Mouse (Mus musculus) gastrocnemius, postnatal 25 days (tissue): ENCODE results near the gene Bnc2. TPM values are rescaled to one million over a fixed set of nuclear protein-coding genes. Genes with fewer than 3 reads are reported as not detected.

Experiments
- DNase-seq: peaks from one replicate; pipeline ENCODE4 v3.0.0; 2022
- total RNA-seq, 2 experiments: library from RNA; stranded (reverse); gene quantifications; 1 replicate in 1 of 2; 2 replicates in 1 of 2; pipeline ENCODE4 v1.2.3; 2021

Gene Bnc2
- total RNA-seq, 2 experiments from 2014 or later = 4.5 to 6.3 TPM

DNA sequence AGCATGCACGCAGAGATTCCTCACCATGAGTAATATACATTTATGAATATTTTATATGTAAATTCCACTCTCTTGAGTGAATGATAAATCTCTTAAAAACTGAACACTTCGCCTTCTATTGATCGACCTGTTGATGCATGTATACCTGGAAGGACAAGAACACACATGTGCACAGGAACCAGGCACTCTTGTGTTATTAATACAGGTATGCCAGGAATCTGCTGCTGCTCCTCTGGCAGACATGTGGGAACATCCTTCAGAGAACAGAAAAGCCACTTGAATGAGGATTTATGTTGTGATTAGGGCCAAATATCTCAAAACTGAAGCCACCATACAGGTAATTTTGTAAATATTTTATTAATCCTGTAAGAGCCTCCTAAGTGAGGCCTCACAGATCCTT, 357.7 kb downstream of the Bnc2 start:
- DNase-seq = no peak

DNA sequence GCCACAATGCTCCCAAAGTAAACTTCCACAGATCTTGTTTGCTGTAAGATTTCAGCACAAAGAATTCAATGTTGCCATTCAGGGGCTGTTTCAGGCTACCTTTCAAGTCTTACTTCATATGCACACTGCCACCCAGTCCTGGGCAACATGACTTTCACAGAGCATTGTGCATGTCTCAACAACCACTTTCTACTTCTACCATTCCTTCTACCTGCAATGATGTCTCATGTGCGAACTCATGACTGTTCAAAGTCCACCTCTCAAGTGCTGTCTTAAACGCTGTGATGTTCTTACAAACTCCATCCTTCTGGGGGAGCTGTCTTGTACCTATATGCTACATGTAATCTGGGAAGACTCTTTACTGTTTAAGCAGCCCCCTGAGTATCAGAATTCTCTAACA, 363.7 kb downstream of the Bnc2 start:
- DNase-seq = no peak

DNA sequence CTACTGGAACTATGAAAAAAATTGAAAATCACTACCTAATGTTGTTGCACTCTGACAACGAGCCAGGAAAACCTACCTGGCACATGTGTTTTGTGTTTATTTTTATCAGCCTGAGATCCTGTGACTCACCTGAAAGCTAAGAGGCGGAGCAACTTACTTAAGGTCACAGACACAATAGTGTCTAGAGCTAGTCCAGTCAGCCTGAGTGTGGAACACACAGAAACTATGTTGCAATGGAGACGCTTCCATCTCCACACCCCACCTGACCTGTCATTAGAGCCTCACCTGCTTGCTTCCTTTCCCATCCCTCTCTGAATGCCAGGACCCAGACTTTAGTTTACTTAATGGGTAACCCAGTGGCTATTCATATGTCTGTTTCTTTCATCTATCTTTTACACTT, 364.2 kb downstream of the Bnc2 start:
- no peak for DNase-seq

GRCm38 (mm10) chr4:84308226-84308862, 366.7 kb downstream of the Bnc2 start:
- no peak for DNase-seq

DNA sequence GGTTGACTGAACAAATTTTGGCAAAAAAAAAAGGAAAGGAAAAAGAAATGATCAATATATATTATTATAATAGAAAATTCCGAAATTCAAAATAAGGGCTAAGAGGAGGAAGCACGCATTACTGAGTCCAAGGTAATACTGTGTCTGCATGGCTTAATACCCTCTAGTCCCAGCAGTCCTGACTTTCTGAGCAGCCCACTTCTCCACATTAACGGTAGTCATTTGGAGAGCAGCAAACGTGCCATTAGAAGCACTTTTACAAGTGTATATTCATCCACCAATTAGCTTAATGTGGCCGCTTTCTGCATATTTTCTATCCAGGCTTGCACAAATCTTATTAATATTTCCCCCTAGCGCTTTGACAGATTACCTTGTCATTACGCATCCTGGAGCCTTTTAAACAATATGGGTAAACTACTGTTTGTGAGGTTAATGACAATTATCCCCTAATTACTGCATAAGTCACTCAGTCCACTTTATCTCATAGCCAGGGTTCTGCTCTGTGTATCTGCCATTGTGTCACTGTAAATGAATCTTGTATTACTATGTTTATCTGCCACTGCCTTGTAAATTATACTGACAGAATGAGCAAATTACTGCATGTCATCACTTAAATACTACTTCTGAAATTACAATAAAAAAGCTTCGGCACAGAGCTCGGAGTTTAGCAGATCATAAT, 368.0 kb downstream of the Bnc2 start:
- no peak for DNase-seq

GRCm38 (mm10) chr4:84302949-84303348, 372.1 kb downstream of the Bnc2 start:
- no peak for DNase-seq

DNA sequence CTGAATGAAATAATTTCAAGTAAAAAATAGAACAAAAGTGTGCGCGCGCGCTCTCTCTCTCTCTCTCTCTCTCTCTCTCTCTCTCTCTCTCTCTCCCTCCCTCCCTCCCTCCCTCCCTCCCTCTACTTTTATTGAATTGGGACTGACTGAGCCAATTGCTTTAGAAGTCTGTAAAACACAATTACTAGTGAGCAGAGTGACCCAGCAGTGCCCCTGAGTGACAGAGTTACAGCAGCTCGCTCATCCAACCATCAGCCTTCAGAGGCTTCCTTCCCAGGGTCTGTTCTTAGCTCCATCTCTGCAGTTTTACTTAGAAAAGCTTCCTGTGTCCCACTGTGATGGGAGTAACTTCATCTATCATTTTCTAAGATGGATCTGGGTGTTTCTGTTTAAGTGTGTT, 389.9 kb downstream of the Bnc2 start:
- DNase-seq = no peak

DNA sequence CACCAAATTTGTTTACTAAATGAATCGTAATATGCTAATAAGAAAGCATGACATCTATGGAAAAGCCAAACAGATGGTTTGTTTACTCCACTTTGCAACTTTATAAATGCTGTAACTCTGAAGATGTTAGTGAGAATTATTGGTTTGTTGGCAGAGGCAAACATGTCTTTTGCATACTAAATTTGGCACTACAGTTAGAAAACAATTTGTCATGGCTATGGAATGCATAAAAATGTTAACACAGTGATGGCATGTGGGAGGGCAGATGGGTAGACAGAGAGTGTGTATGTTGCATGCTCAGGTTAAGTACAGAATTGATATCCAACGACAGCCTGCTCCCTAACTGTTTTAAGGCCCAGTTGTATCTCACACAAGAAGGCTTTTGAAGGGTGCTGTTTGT, 392.4 kb downstream of the Bnc2 start:
- DNase-seq = no peak

DNA sequence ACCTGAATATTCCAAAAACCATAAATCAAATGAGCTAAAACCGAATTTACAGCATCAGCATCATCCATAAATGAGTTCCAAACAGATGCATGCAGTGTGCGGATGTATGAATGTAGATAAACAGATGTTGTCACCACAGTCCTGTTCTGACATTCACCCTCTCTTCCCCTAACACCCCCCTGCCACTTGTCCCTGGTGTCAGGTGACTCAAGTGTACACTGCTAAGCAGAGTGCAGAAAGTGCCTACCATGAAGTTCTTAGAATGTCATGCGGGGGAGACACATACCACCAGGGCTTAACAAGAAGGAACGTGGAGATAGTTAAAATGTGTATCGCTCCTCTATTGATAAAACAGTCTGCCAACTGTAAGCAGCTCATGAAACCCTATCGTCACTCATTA, 396.9 kb downstream of the Bnc2 start:
- no peak for DNase-seq

GRCm38 (mm10) chr4:84276081-84276480, 399.0 kb downstream of the Bnc2 start:
- DNase-seq = no peak

- no peak for DNase-seq
These were observed 400.9 kb downstream of the Bnc2 start for GRCm38 (mm10) chr4:84274158-84274557.

DNA sequence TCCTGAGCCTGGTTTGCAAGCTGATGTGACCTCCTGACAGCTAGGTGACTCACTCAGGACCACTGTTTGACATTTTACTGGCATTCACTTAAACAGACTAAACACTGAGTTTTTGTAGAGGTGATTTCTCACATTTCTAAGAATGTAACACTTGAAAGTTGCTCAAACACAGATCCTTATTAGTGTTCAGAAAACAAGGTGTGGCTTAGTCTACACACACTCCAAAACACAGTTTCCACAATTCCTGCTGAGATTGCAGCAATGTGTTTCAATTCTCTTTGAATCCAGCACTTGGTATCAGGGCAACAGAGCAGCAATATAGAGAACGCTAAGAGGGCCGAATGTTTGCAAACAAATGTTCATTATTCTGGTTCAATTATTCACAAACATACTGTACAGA, 402.2 kb downstream of the Bnc2 start:
- DNase-seq = no peak

DNA sequence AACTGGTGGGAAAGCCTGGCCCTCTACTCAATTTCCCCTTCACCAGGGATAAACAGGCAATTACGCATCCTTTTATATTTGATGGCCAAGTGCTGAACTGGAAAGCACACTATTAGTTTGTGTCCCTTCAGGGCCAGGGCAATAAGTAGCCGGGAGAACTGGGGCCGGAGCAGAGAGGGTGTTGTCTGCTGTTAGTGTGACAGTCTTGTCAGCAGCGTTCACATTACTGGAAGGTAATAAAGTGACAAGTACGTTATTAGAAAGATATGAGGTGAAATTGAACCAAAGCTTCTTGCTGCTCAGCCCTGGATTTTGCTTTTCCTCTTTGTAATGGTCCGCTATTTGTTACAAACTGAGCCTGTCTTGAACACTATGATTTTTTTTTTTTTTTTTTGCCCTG, 405.2 kb downstream of the Bnc2 start:
- no peak for DNase-seq

DNA sequence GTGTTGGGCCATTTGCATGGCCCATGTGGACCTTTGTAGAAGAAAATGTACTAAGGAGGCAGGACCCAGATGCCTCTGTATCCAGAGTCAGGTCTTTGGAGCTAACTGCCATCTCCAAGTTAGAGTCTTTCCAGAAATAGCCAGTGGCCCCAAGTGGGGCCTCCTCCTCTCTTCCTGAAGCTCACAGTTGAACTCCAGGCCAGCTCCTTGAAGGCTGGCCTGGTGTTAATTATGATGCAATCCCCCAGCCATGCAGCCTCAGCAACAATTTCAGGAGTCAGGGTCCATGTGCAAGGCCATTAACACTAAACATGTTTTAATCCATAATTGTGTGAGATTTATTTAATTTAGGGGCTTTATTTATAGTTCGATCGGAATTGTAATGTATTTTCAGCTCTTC, 427.7 kb downstream of the Bnc2 start:
- no peak for DNase-seq

DNA sequence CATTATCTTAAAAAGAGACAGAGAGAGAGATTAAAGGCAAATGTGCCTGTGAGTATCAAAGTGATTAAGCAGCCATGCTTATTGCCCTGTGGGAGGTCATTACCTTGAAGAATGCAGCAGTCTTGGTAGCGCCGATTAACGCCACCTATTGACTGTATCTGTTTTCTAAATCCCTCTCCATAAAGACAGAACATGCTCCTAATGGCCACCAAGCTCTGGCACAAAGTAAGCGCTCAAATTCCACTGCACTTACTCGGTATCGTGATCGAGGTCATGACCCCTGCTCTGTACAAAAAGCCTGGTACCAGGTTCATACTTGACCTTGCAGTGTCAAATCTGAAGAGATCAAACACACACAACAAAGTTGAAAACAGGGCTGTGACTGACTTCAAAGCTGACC, 442.7 kb downstream of the Bnc2 start:
- DNase-seq = no peak

- DNase-seq = no peak
These were observed 443.8 kb downstream of the Bnc2 start for GRCm38 (mm10) chr4:84231251-84231650.

- DNase-seq = no peak
These were observed 445.7 kb downstream of the Bnc2 start for GRCm38 (mm10) chr4:84229189-84229960.

- DNase-seq = no peak
These were observed 446.5 kb downstream of the Bnc2 start for GRCm38 (mm10) chr4:84228551-84228950.

Other genes starting within 250 kb of the Bnc2 start
- gene Cntln, start 209.0 kb upstream of the Bnc2 start, total RNA-seq = 1 to 10 TPM; 1.3 to 2.0 TPM